Mouse (Mus musculus) CD4-positive naive resting alpha-beta T cell, adult 57 days (primary cell): ENCODE measurements around the gene Uap1l1. TPM values are rescaled to one million over a fixed set of nuclear protein-coding genes. Genes with fewer than 3 reads are reported as not detected.

Source experiments
- total RNA-seq: library from RNA; stranded (reverse); gene quantifications from one replicate; pipeline ENCODE4 v1.2.4, GENCODE M21; 2023

Uap1l1 gene
- total RNA-seq, result 10.3 TPM

GRCm38 (mm10) chr2:25365091-25365761 is at the start of gene Uap1l1:
Gene Uap1l1 (minus strand): TSS chr2:25365682.

GRCm38 (mm10) chr2:25399051-25399450 is 33.6 kb upstream of the Uap1l1 start, which contains the start of gene Npdc1:
Gene Npdc1 (plus strand): TSS chr2:25399351.

GRCm38 (mm10) chr2:25395721-25396596 is 30.5 kb upstream of the Uap1l1 start, which contains the start of gene Entpd2:
Gene Entpd2 (plus strand): TSS chr2:25395874.

GRCm38 (mm10) chr2:25371764-25372643 is 6.5 kb upstream of the Uap1l1 start, which contains the start of gene Sapcd2:
Gene Sapcd2 (plus strand): TSS chr2:25372321.

GRCm38 (mm10) chr2:25356208-25357079 is 9.0 kb downstream of the Uap1l1 start, which contains the start of gene Dpp7:
Gene Dpp7 (minus strand): TSS chr2:25356359.

GRCm38 (mm10) chr2:25332286-25333160 is 33.0 kb downstream of the Uap1l1 start, which contains the start of gene Man1b1:
Gene Man1b1 (plus strand): TSS chr2:25332338.

GRCm38 (mm10) chr2:25318971-25319773 is 46.3 kb downstream of the Uap1l1 start, which contains the start of gene Grin1:
Gene Grin1 (minus strand): TSS chr2:25319187.

Other genes with a start within 250 kb of the Uap1l1 start
- 5.2 TPM for gene Nrarp, start 184.9 kb downstream of the Uap1l1 start, total RNA-seq
- gene Tor4a, start 168.8 kb downstream of the Uap1l1 start, total RNA-seq, result 23.0 TPM
- gene Nelfb, start 154.2 kb downstream of the Uap1l1 start, total RNA-seq, result 63.7 TPM
- not detected for gene Stpg3, start 151.0 kb downstream of the Uap1l1 start, total RNA-seq
- not detected for gene Fam166a, start 146.9 kb downstream of the Uap1l1 start, total RNA-seq
- 113 TPM for gene Tubb4b, start 141.0 kb downstream of the Uap1l1 start, total RNA-seq
- not detected for gene Slc34a3, start 131.3 kb downstream of the Uap1l1 start, total RNA-seq
- not detected for gene Rnf224, start 128.9 kb downstream of the Uap1l1 start, total RNA-seq
- gene Rnf208, start 123.4 kb downstream of the Uap1l1 start, total RNA-seq, result not detected
- not detected for gene Cysrt1, start 123.2 kb downstream of the Uap1l1 start, total RNA-seq
- gene AL732309.1, start 118.8 kb downstream of the Uap1l1 start, total RNA-seq, result 5.9 TPM
- gene Tmem203, start 110.2 kb downstream of the Uap1l1 start, total RNA-seq, result 24.4 TPM
- 29.6 TPM for gene Tprn, start 103.1 kb downstream of the Uap1l1 start, total RNA-seq
- gene Ssna1, start 93.2 kb downstream of the Uap1l1 start, total RNA-seq, result 35.2 TPM
- gene Anapc2, start 93.2 kb downstream of the Uap1l1 start, total RNA-seq, result 99.3 TPM
- not detected for gene Tmem210, start 77.5 kb downstream of the Uap1l1 start, total RNA-seq
- gene Lrrc26, start 75.8 kb downstream of the Uap1l1 start, total RNA-seq, result not detected
- not detected for gene Grin1, start 46.5 kb downstream of the Uap1l1 start, total RNA-seq
- 50.6 TPM for gene Man1b1, start 33.3 kb downstream of the Uap1l1 start, total RNA-seq
- 17.2 TPM for gene Dpp7, start 9.3 kb downstream of the Uap1l1 start, total RNA-seq
- gene Sapcd2, start 6.6 kb upstream of the Uap1l1 start, total RNA-seq, result 0.74 TPM
- gene Entpd2, start 30.2 kb upstream of the Uap1l1 start, total RNA-seq, result 1.4 TPM
- 0.98 TPM for gene Npdc1, start 33.7 kb upstream of the Uap1l1 start, total RNA-seq
- 0.59 TPM for gene Fut7, start 57.6 kb upstream of the Uap1l1 start, total RNA-seq
- 69.0 TPM for gene Abca2, start 63.0 kb upstream of the Uap1l1 start, total RNA-seq
- not detected for gene Clic3, start 91.2 kb upstream of the Uap1l1 start, total RNA-seq
- 92.6 TPM for gene Paxx, start 95.4 kb upstream of the Uap1l1 start, total RNA-seq
- gene Ptgds, start 104.4 kb upstream of the Uap1l1 start, total RNA-seq, result not detected
- not detected for gene Lcn12, start 128.2 kb upstream of the Uap1l1 start, total RNA-seq
- gene Fbxw5, start 135.1 kb upstream of the Uap1l1 start, total RNA-seq, result 47.7 TPM
- not detected for gene C8g, start 136.0 kb upstream of the Uap1l1 start, total RNA-seq
- 49.0 TPM for gene Traf2, start 181.3 kb upstream of the Uap1l1 start, total RNA-seq
- 117 TPM for gene Edf1, start 192.2 kb upstream of the Uap1l1 start, total RNA-seq
- gene Mamdc4, start 209.2 kb upstream of the Uap1l1 start, total RNA-seq, result 3.6 TPM
- 29.9 TPM for gene Phpt1, start 209.5 kb upstream of the Uap1l1 start, total RNA-seq
- 0.33 TPM for gene Ajm1, start 216.1 kb upstream of the Uap1l1 start, total RNA-seq
- gene Rabl6, start 242.8 kb upstream of the Uap1l1 start, total RNA-seq, result 105 TPM